Mouse (Mus musculus) CH12.LX (cell line): ENCODE measurements at regions not wholly inside any gene's neighbourhood (a gene's known extent, or its start where the extent isn't known, plus 50 kb on each side); places are given as distances from the start of the nearest gene placed in this dataset.

ENCODE experiments used
- CHD2 ChIP-seq: IDR thresholded peaks from 2 replicates; pipeline ENCODE4 v1.6.1; 2011; ENCODE audit warnings: low read length, improper control_type of control experiment
- CTCF ChIP-seq, 2 experiments: IDR thresholded peaks in 1 of 2; conservative IDR thresholded peaks in 1 of 2; 2 replicates each; pipeline ENCODE4 v1.5.1; 2011 to 2012; ENCODE audit warnings: low read depth in 2 of 2, low read length in 2 of 2, improper control_type of control experiment in 1 of 2, inconsistent platforms in 1 of 2, mild to moderate bottlenecking in 1 of 2, moderate library complexity in 1 of 2
- E2F4 ChIP-seq: IDR thresholded peaks from 2 replicates; pipeline ENCODE4 v1.6.1; 2011; ENCODE audit warnings: low read depth, low read length, improper control_type of control experiment; ENCODE audit not compliant: insufficient replicate concordance
- EP300 ChIP-seq: IDR thresholded peaks from 2 replicates; pipeline ENCODE4 v1.6.1; 2011; ENCODE audit warnings: low read length, improper control_type of control experiment
- GABPA ChIP-seq: IDR thresholded peaks from 2 replicates; pipeline ENCODE4 v1.6.1; 2012; ENCODE audit warnings: low read depth, low read length, improper control_type of control experiment, inconsistent platforms; ENCODE audit not compliant: insufficient replicate concordance
- HCFC1 ChIP-seq: IDR thresholded peaks from 2 replicates; pipeline ENCODE4 v1.6.1; 2012; ENCODE audit warnings: low read depth, mild to moderate bottlenecking, inconsistent platforms, low read length, improper control_type of control experiment
- JUND ChIP-seq: conservative IDR thresholded peaks from 2 replicates; pipeline ENCODE4 v1.6.1; 2011; ENCODE audit warnings: low read depth, low read length, improper control_type of control experiment
- MAFK ChIP-seq: IDR thresholded peaks from 2 replicates; pipeline ENCODE4 v1.6.1; 2011; ENCODE audit warnings: low read length, improper control_type of control experiment; ENCODE audit not compliant: insufficient replicate concordance
- NRF1 ChIP-seq: IDR thresholded peaks from 2 replicates; pipeline ENCODE4 v1.6.1; 2014; ENCODE audit warnings: low read depth, mild to moderate bottlenecking, inconsistent platforms, low read length, improper control_type of control experiment, moderate library complexity
- POLR2A ChIP-seq: IDR thresholded peaks from 2 replicates; pipeline ENCODE4 v1.6.1; 2011; ENCODE audit warnings: low read depth, mild to moderate bottlenecking, improper control_type of control experiment, low read length
- UBTF ChIP-seq: IDR thresholded peaks from 2 replicates; pipeline ENCODE4 v1.6.1; 2012; ENCODE audit warnings: low read depth, mild to moderate bottlenecking, inconsistent platforms, low read length, improper control_type of control experiment, moderate library complexity
- ZKSCAN1 ChIP-seq: IDR thresholded peaks from 2 replicates; pipeline ENCODE4 v1.6.1; 2012; ENCODE audit warnings: low read depth, inconsistent platforms, low read length, improper control_type of control experiment, borderline replicate concordance
- ZNF384 ChIP-seq: IDR thresholded peaks from 2 replicates; pipeline ENCODE4 v1.6.1; 2012; ENCODE audit warnings: low read depth, low read length, improper control_type of control experiment, inconsistent platforms

DNA sequence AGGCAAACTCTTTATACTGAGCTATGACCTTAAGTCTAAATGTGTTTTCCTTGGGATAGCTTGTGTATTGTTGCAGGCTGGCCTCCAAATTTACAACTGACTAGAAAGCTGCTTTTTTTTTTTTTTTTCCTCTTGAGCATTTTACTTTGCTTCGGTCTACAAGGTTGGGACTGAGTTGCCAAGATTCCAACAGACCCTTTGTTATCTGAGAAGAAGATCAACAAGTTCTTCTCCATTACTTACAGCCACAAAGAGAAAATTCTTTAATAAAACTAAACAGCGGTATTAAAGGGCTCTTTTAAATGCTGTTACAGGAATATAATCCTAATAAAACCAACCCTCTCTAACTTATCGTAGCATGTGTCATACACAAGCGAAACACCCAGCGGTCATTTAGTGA is 124.4 kb upstream of the Rnd3 start:
- TF ChIP-seq EP300 = no peak
- no peak for TF ChIP-seq CTCF (conservative IDR thresholded peaks at IDR 0.05 in 1 of 2, IDR thresholded peaks at IDR 0.05 in 1 of 2; ENCODE audit: low read depth in 2 of 2, low read length in 2 of 2)
- no peak for TF ChIP-seq GABPA
- no peak for TF ChIP-seq MAFK
- TF ChIP-seq POLR2A = no peak
- no peak for TF ChIP-seq ZKSCAN1
- no peak for TF ChIP-seq E2F4
- no peak; the same call in 1 of the 2 replicates for TF ChIP-seq ZNF384
- TF ChIP-seq JUND = no peak
- TF ChIP-seq CHD2 = no peak
- no peak for TF ChIP-seq NRF1
- no peak for TF ChIP-seq UBTF
- TF ChIP-seq HCFC1 = no peak
